In the genomic region with DNA sequence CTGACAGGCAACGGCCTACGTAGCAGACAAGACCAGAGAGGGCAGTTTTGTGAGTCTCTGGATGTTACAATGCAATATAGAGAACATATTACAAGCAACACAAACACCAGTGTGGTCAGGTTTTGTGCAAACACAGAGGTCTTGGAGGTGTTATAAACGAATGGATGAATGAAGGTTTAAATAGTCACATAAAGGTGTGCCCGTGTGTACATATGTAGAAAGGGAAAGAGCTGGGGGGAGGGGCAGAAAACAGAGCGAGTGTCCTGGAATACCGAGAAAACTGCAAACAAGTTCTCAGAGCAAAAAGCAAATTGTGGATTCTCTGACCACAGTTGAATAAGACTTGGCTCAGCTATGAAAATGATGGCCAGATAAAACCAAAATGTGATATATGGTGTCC, we compare ENCODE assay signal across 25 mouse cellular contexts.
"Had no signal": no experiment of that assay in that cellular context is flagged by ENCODE, and none has a peak within 500 bp of the region (broad histone marks: within the 10 kb centered on the region; RNA-seq: fewer than 3 reads in every experiment).

No protein-coding gene starts in this region.

- H3K9me3 ChIP-seq: heart, embryonic 10.5 days; heart, embryonic 12.5 days; hindbrain, embryonic 10.5 days; hindbrain, embryonic 12.5 days; intestine, embryonic 15.5 days; kidney, embryonic 15.5 days; limb, embryonic 10.5 days; limb, embryonic 12.5 days had no signal

- DNase-seq: gastrocnemius, postnatal 14 days; heart, adult 18-20 months; heart, postnatal 10 days; heart, postnatal 4 days; kidney, adult 2 months; kidney, adult 9 months; kidney, postnatal 14 days; kidney, postnatal 36 days; liver had no signal

- H3K9ac ChIP-seq: heart, embryonic 12.5 days; hindbrain, embryonic 12.5 days; hindbrain, embryonic 14.5 days; intestine, embryonic 15.5 days; kidney, embryonic 15.5 days; limb, embryonic 12.5 days had no signal

- H3K4me1 ChIP-seq: heart, embryonic 10.5 days; heart, embryonic 12.5 days; hindbrain, embryonic 10.5 days; hindbrain, embryonic 12.5 days; intestine, embryonic 15.5 days; kidney, embryonic 15.5 days; limb, embryonic 10.5 days; limb, embryonic 12.5 days had no signal

- H3K4me3 ChIP-seq: heart, embryonic 10.5 days; heart, embryonic 12.5 days; hindbrain, embryonic 10.5 days; hindbrain, embryonic 12.5 days; intestine, embryonic 15.5 days; kidney, embryonic 15.5 days; layer of hippocampus, adult 2 months; left cerebral cortex, adult 2 months; limb, embryonic 10.5 days; limb, embryonic 12.5 days had no signal

- H3K27me3 ChIP-seq: heart, embryonic 12.5 days; hindbrain, embryonic 12.5 days; intestine, embryonic 15.5 days; kidney, embryonic 15.5 days; limb, embryonic 12.5 days had no signal

- H3K36me3 ChIP-seq: heart, embryonic 10.5 days; heart, embryonic 12.5 days; hindbrain, embryonic 10.5 days; hindbrain, embryonic 12.5 days; intestine, embryonic 15.5 days; kidney, embryonic 15.5 days; limb, embryonic 10.5 days; limb, embryonic 12.5 days had no signal

- ATAC-seq: hindbrain, embryonic 16.5 days; inflammation-experienced regulatory T-cells, adult 6 months; intestine, embryonic 15.5 days; intestine, postnatal 0 days had no signal

- H3K4me2 ChIP-seq: heart, embryonic 12.5 days; hindbrain, embryonic 12.5 days; hindbrain, embryonic 14.5 days; intestine, embryonic 15.5 days; kidney, embryonic 15.5 days; limb, embryonic 12.5 days; liver, embryonic 11.5 days had no signal

- H3K27ac ChIP-seq: heart, embryonic 10.5 days; hindbrain, embryonic 10.5 days; hindbrain, embryonic 12.5 days; hindbrain, embryonic 14.5 days; intestine, embryonic 15.5 days; kidney, embryonic 15.5 days; kidney, postnatal 0 days; layer of hippocampus, adult 2 months; left cerebral cortex, adult 2 months; limb, embryonic 10.5 days; limb, embryonic 12.5 days had no signal
